Mouse (Mus musculus): ENCODE measurements around the gene Dusp6.
"Not testable (repeated sequence)": the region's sequence is repeated elsewhere in the genome, so short reads cannot be mapped to it uniquely, and the experiment has no call there.

Gene Dusp6

GRCm38 (mm10) chr10:99262867-99263379 is at the start of gene Dusp6:
Gene Dusp6, plus strand, starts transcription at chr10:99263231.
- in situ Hi-C loops (cut with MseI, MboI): no loop called here

DNA sequence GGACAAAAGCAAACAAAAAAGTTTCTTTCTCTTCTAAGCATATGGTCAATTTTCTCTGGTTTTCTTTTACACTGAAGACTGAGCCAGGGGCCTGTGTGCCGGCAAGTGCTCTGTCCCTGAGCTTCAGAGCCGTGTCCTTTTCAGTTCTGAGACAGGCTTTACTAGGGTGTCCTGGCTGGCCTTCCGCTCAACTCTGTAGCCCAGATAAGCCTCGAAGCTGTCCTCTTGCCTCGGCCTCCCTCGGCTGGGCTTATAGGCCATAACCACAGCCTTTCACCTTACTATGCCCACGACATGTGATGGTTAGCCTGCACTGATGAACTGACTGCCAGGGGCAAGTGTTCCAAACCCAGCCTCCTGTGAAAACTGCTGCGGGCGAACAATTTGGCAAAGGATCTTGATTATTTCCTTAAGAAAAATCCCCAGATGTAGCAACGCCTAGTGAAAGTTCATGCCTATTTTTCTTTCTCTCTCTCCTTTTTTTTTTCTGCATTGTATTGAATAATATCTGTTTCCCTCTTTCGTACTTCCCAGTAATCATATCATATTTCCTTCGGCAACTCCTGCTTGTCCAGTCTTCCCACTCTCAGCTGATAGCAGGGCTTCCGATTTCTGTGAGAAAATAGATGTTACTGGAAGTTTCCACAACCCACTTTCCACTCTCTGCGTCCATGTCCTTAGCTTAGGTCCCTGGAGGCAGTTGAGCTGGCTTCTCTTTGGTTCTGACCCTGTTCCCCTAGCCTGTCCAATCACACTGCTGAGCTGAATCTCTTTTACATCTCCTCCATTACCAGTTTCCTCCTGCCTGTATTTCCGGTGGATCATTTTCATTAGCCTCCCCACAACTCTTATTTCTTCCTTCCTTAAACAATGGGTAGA is 48.4 kb upstream of the Dusp6 start:
- in situ Hi-C loops (cut with MseI, MboI): no loop called here

DNA sequence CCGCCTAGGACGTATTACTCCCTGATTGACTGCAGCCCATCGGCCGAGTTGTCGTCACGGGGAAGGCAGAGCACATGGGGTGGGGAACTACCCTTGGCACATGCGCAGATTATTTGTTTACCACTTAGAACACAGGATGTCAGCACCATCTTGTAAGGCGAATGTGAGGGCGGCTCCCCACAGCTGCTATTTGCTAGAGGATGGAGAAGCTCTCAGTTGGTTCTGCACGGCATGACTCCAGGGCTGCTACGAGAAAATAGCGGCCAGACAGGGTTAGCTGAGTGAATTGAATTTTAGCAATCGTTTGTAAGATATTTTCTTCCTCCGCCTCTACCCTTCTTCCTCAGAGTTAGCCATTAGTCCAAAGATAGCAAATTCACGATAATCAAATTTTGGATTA is 46.5 kb upstream of the Dusp6 start:
- in situ Hi-C loops (cut with MseI, MboI): not testable (repeated sequence)

DNA sequence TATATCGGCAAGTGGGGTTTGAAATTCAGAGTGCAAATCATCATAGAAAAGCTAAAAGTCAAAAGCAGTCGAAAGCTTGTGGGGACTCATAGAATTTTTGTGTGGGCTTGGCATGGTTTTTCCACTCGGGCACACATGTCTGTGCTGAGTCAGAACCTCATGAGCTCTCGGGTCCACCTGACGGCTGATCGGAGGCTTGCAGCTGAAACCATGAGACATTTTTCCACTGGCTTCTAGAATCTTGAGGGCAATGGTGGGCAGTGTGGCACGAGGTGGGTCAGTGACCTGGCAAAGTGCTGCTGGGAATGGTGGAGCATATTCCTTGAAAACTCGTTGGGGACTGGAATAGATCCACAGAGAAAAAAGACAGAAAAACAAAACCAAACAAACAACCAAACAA is 41.5 kb upstream of the Dusp6 start:
- in situ Hi-C loops (cut with MseI, MboI): no loop called here

GRCm38 (mm10) chr10:99222726-99223125 is 40.3 kb upstream of the Dusp6 start:
- in situ Hi-C loops (cut with MseI, MboI): no loop called here

DNA sequence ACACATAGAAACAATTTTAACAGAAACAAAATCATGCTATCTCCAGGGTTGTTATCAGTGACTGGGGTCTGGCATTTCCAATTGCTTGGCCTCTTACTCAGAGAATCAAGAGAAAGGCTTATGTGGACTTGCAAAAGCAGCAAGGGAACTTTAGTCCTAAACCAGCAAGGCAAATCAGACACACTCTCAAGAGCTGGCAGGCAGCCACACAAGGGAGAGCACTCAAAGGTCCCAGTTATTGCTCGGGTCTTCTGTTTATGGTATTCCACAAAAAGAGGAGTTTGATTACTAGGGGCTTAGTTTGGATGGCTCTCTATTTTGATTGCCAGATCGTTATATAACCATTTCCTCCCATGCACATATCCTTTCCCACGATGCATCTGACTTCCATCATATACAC is 38.8 kb upstream of the Dusp6 start:
- in situ Hi-C loops (cut with MseI, MboI): no loop called here

- in situ Hi-C loops (cut with MseI, MboI): no loop called here
Measured at GRCm38 (mm10) chr10:99226782-99227181, 36.2 kb upstream of the Dusp6 start.

GRCm38 (mm10) chr10:99227968-99228864 is 34.8 kb upstream of the Dusp6 start:
- in situ Hi-C loops (cut with MseI, MboI): no loop called here

DNA sequence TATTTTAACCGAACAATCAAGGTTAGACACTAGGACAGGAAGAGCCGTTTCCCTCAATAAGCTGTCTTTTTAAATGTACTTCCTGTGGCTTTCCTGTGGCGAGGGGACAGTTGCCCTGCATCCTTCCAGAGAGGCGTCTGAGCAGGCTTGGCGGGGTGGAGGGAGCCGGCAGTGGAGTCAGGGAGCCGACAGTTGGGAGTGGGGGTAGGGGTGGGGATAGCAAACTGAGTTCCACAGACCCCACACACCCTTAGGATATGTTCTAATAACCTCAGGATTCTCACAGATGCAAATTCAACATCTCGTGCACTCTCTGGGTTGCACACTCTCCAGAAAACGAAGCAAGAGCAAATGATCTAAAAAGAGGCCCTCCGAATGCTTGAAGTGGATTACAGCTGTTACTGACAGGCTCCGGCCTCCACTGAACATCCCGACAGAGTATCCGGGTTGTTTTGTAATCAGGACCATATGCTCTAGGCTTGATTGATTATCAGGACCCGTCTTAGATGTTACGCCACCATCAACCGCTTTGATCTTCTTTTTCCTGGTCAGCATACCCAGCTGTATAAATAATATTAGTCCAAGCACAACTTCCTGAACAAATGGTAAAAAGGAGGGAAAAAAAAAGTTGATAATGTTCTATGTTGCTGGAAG is 33.9 kb upstream of the Dusp6 start:
- in situ Hi-C loops (cut with MseI, MboI): no loop called here

DNA sequence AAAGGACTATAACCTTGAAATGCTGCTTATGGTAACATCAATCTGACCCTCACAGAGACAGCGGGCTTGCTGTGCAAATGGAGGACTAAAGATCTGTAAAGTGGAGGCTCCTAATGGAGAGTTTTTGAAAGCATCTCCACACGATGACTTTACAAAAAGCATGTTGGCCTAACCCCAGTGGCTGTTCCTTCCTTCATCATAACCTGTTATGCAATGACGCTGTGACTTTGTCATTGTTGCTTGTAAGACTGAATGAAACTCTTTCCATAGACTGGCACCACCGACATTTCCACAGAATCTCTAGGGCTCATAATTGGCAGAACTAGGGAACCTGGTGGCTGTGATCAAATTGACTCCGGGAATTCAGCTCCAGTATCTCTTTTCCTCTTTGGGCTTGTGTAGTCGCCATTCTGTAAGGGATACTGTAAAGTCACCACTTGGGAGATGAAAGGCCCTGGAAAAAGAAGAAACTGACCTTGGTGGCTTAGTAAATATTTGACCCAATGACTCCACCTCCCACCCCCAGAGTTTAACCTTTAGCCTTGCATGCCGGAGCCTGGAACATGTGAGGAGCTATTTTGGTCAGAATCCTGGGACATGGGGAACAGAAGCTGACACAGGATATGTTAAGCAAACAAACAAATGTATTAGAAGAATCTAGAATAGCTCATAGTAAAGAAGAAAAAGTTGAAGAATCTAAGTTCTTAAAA is 30.4 kb upstream of the Dusp6 start:
- in situ Hi-C loops (cut with MseI, MboI): no loop called here

- in situ Hi-C loops (cut with MseI, MboI): no loop called here
Measured at GRCm38 (mm10) chr10:99234336-99234735, 28.7 kb upstream of the Dusp6 start.

DNA sequence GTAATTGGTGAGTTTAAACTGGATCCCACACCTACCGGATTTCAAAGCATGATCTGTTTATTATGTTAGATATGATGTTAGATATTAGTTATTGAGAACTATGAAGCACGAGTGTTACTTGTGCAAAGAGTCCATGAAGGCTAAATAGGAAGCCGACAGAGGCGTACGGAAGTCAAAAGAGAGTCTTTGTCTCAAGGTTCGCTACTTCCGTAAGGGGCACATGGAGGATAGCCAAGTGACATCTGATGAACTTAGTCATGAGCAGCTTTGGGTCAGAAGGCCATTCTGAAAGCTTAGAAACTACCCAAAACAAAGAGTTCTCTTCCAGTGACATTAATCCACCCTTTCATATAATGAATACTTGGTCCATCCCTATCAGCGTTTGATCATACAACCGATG is 27.9 kb upstream of the Dusp6 start:
- in situ Hi-C loops (cut with MseI, MboI): no loop called here

GRCm38 (mm10) chr10:99237205-99237832 is 25.7 kb upstream of the Dusp6 start:
- in situ Hi-C loops (cut with MseI, MboI): no loop called here

DNA sequence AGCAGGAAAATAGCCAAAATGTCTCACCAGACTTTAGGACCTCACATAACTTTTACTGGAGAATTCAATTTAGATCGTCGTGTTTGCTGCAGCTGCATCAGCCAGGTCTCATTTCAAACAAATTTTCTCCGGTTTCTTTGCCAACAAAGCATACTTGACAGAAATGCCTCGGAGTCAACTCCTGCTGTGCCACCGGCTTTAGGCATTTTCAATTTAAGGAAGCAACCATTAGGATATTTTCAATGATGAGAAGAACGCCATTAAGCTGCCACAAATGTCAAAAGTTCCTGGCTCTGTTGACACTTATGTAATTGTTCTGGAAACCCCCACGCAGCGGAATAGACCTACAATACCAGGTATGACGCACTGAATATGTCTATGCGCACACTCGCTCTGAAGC is 24.5 kb upstream of the Dusp6 start:
- in situ Hi-C loops (cut with MseI, MboI): no loop called here

DNA sequence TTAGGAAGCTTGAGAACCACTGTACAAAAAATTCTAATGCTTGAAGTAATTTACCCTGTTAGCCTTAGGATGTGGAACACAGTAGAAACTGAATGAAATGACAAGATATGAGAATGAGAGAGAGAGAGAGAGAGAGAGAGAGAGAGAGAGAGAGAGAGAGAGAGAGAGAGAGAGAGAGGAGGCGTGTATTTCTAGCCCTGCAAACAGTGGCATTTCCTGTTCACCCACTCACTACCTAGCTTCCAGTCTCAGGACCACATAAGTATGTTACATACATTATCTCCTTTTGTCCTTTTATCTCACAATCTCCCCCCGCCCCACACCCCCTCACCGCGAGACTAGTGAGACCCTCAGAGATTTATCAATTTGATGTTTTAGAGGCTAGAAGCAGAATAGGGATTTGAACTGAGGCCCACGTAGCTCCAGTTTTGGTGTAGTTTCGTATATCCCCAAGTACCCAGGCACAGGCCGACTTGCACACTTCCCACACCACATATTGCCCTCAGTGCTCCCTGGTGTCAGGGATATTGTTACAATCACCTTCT is 21.7 kb upstream of the Dusp6 start:
- in situ Hi-C loops (cut with MseI, MboI): no loop called here

- in situ Hi-C loops (cut with MseI, MboI): no loop called here
Measured at GRCm38 (mm10) chr10:99241829-99242711, 21.0 kb upstream of the Dusp6 start.

- in situ Hi-C loops (cut with MseI, MboI): no loop called here
Measured at GRCm38 (mm10) chr10:99242721-99243120, 20.3 kb upstream of the Dusp6 start.

DNA sequence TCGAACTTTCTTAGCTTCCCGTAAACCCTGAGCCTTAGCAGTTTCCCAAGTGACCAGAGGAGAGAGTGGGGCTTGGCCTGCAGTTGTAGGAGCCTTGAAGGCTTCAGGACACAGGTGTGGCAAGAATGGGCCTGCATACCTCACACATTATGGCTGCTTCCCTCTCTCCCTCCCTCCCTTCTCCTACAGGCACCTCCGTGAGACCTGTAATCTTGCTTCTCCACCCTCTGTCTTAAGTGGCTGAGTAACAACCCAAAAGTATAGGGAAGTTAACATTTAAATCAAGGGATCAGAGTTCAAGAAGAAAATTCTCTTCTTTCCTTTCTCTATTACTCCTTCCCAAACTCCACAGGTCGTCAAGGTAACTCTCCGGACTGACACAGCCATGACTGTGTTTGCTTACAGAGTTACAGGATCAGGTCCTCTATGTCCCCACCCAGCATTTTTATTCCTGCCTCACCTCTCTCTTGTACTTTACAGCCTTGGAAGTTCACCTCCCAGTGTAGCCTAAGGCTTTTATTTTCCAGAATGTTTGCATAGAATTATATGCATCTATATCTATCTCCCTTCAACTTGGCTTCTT is 19.0 kb upstream of the Dusp6 start:
- in situ Hi-C loops (cut with MseI, MboI): no loop called here

GRCm38 (mm10) chr10:99244655-99245260 is 18.3 kb upstream of the Dusp6 start:
- in situ Hi-C loops (cut with MseI, MboI): no loop called here
